Mouse (Mus musculus) E14TG2a.4 (cell line): ENCODE results near the gene Gdap1l1.

Experiments used
- H3K27me3 ChIP-seq: 2 replicates; pipeline ENCODE4 v1.6.1; 2014; ENCODE audit warnings: low read length, control low read depth; ENCODE audit not compliant: insufficient read depth
- H3K36me3 ChIP-seq: 2 replicates; pipeline ENCODE4 v1.6.1; 2014; ENCODE audit warnings: low read length, control low read depth; ENCODE audit not compliant: insufficient read depth
- H3K4me1 ChIP-seq: replicated peaks from 2 replicates; pipeline ENCODE4 v1.6.1; 2014; ENCODE audit warnings: low read depth, low read length, control low read depth
- H3K4me3 ChIP-seq: replicated peaks from 2 replicates; pipeline ENCODE4 v1.5.1; 2014; ENCODE audit warnings: mild to moderate bottlenecking, low read length
- H3K9me3 ChIP-seq: 2 replicates; pipeline ENCODE4 v1.6.1; 2014; ENCODE audit warnings: low read length, control low read depth
- CTCF ChIP-seq: conservative IDR thresholded peaks from 2 replicates; pipeline ENCODE4 v1.5.1; 2014; ENCODE audit warnings: low read length
- NANOG ChIP-seq: IDR thresholded peaks from 2 replicates; pipeline ENCODE4 v1.6.1; 2014; ENCODE audit warnings: borderline replicate concordance, low read length, mixed read lengths
- POU5F1 ChIP-seq: IDR thresholded peaks from 2 replicates; pipeline ENCODE4 v1.6.1; 2014; ENCODE audit warnings: low read length, borderline replicate concordance

The Gdap1l1 gene

DNA sequence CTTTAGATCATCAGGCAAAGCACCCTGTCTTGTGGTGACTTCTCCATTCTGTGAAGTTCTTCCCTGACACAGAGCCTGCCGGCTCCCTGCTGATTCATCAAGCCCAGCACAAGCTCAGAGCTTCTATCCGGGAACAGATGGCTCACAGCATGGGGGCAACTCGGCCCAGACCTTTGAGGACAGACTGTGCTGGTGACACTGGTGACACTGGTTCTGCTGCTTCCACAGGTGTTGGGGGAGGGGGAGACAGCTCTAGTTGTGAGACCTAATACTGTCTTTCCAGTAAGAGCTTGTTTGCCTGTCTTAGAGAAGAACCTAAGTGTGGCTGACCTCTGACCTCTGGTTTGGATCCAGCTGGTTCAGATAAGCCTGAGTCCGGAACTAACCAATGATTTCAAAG, 4.3 kb upstream of the Gdap1l1 start:
- TF ChIP-seq CTCF (no peak), POU5F1 (no peak), NANOG (no peak)
- Histone ChIP-seq H3K36me3 (no peaks in the 10 kb centered on the region), H3K4me1 (peaks cover 65% of the 10 kb centered on the region), H3K4me3 (0 out of 2 replicates have a peak overlapping the region, but pooled peaks have one; percentile 37), H3K27me3 (peaks cover 9% of the 10 kb centered on the region), H3K9me3 (no peaks in the 10 kb centered on the region)

DNA sequence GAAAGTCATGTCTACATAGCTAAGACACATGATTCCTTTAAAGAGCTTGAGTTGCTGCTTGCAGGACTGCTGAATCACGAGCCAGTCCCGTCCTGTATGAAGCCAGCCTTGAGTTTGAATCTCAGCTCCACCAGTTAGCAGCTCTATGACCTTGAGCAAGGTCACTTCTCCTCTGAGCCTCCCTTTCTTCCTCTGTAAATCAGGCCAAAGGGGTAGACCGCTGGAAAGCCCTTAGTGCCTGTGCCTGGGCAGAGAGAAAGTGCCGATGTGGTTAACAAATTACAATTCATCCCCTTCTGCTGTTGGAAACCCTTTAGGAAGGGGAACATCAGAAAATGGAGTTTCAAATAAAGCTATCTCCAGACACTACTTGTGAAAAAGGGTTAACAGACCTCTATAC, 476 bp upstream of the Gdap1l1 start:
- peak overlapping the region; percentile 81 for H3K4me3 ChIP-seq
- peaks cover 15% of the 10 kb centered on the region for H3K27me3 ChIP-seq
- TF ChIP-seq POU5F1 = no peak
- no peak for TF ChIP-seq NANOG
- TF ChIP-seq CTCF = no peak
- H3K36me3 ChIP-seq = no peaks in the 10 kb centered on the region
- no peaks in the 10 kb centered on the region for H3K9me3 ChIP-seq
- peaks cover 43% of the 10 kb centered on the region for H3K4me1 ChIP-seq

GRCm38 (mm10) chr2:163438619-163439451, 559 bp downstream of the Gdap1l1 start:
- peaks cover 41% of the 10 kb centered on the region for H3K4me1 ChIP-seq
- H3K4me3 ChIP-seq = peak overlapping the region; percentile 81
- H3K27me3 ChIP-seq = peaks cover 15% of the 10 kb centered on the region
- no peak for TF ChIP-seq CTCF
- TF ChIP-seq POU5F1 = no peak
- TF ChIP-seq NANOG = no peak
- H3K9me3 ChIP-seq = no peaks in the 10 kb centered on the region
- H3K36me3 ChIP-seq = no peaks in the 10 kb centered on the region

DNA sequence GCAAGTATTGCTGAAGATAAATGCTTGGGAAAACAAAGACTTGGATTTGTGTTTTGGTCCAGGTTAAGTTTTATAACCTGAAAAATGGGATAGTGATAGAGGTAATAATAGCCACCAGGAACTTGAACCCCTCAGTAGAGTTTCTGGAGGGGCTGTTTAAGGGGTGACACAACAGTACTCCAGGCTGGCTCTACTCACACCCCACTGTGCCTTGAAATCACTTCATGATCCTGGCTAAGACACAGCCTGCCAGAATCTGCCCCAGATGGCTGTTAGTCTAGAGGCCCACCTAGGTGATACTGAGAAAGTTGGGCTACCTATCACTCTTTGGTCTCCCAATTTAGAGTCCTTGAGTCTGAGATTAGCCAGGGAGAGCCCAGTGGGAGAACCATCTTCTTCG, 1.2 kb downstream of the Gdap1l1 start:
- H3K36me3 ChIP-seq = no peaks in the 10 kb centered on the region
- no peak for TF ChIP-seq POU5F1
- no peak for TF ChIP-seq CTCF
- no peak for TF ChIP-seq NANOG
- H3K27me3 ChIP-seq = peaks cover 15% of the 10 kb centered on the region
- peaks cover 41% of the 10 kb centered on the region for H3K4me1 ChIP-seq
- no peak overlapping the region for H3K4me3 ChIP-seq
- no peaks in the 10 kb centered on the region for H3K9me3 ChIP-seq

DNA sequence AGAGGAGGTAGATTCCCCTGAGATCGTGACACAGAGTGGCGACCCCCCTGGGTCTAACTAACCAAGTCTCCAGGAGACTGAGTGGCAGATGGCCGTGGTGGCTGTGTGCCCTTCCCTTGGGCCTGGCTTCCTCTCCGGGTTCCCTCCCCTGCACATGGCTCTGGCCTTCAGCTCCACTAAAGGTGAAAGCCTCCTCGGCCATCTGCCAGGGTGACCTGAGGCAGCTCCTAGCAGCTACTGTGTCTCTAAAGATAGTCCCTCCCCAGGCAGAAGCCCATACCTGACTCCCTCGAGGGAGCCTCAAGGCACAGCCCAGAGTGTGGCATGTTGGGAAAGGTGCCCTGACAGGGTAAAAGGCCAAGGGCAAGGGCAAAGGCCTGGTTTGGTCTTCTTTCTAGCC, 5.3 kb downstream of the Gdap1l1 start:
- Histone ChIP-seq H3K4me1 (peaks cover 45% of the 10 kb centered on the region), H3K27me3 (peaks cover 10% of the 10 kb centered on the region), H3K9me3 (no peaks in the 10 kb centered on the region), H3K4me3 (peak overlapping the region; percentile 43), H3K36me3 (no peaks in the 10 kb centered on the region)
- no peak for TF ChIP-seq POU5F1

GRCm38 (mm10) chr2:163444017-163444416, 5.7 kb downstream of the Gdap1l1 start:
- peaks cover 40% of the 10 kb centered on the region for H3K4me1 ChIP-seq

GRCm38 (mm10) chr2:163447375-163447774, 9.1 kb downstream of the Gdap1l1 start:
- H3K27me3 ChIP-seq = peaks cover 5% of the 10 kb centered on the region
- H3K4me1 ChIP-seq = peaks cover 50% of the 10 kb centered on the region
- no peak overlapping the region for H3K4me3 ChIP-seq
- no peak for TF ChIP-seq CTCF
- no peaks in the 10 kb centered on the region for H3K9me3 ChIP-seq
- H3K36me3 ChIP-seq = no peaks in the 10 kb centered on the region

More at GRCm38 (mm10) chr2:163444017-163444416, 5.7 kb downstream of the Gdap1l1 start:
- Histone ChIP-seq H3K4me3 (peak overlapping the region; percentile 43), H3K27me3 (0 out of 2 replicates have a peak, but pooled peaks cover 6% of the 10 kb centered on the region), H3K9me3 (no peaks in the 10 kb centered on the region), H3K36me3 (no peaks in the 10 kb centered on the region)
- TF ChIP-seq POU5F1 (no peak), CTCF (no peak), NANOG (no peak)

DNA sequence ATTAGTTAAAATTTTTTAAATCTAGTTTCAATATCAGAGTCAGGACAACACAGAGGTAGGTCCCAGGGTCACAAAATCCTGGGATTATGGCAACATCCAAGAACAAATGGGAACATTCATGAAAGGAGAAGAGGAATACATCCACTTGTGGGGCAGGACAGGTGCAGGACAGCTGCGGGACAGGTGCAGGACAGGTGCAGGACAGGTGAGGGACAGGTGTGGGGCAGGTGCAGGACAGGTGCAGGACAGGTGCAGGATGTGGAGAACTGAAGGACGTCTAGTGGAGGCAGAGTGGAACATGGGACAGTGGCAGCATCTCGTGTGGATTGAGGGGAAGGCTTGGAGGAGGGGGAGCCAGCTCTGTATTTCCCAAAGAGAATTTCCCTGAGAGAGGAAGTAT, 11.0 kb downstream of the Gdap1l1 start:
- H3K27me3 ChIP-seq = peaks cover 5% of the 10 kb centered on the region
- H3K4me1 ChIP-seq = peaks cover 57% of the 10 kb centered on the region
- no peak overlapping the region for H3K4me3 ChIP-seq
- no peaks in the 10 kb centered on the region for H3K9me3 ChIP-seq
- TF ChIP-seq CTCF (no peak), NANOG (no peak), POU5F1 (no peak)
- H3K36me3 ChIP-seq = no peaks in the 10 kb centered on the region

DNA sequence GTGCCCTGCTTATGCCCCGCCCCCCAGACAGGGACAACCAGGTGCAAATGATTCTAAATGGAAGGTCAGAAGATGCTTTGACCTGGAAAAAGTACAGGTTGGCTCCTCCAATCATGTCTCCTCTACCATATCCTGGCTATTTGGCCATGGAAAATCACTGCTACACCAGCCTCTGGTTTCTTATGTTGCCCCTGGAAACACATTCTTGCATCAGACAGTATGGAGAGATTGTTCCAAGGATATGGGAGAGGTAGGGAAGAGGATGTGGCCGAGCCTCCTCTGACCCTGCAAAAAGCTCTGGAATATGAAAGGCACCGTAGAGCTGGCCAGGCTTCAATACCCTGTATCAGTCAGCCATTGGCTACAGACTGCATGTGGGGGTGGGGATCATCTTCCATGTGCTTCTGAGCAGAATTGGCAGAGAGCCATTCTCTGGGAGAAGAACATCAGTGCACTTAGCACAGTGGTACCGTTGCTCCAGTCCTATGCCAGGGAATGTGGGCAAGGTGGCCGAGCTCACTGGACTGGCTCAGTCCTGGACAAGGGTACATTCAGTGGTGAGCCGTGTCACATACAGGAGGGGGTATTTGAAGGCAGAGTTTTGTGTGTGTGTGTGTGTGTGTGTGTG, 12.5 kb downstream of the Gdap1l1 start:
- Histone ChIP-seq H3K27me3 (peaks cover 5% of the 10 kb centered on the region), H3K4me3 (no peak overlapping the region), H3K36me3 (no peaks in the 10 kb centered on the region), H3K4me1 (peaks cover 64% of the 10 kb centered on the region), H3K9me3 (no peaks in the 10 kb centered on the region)
- TF ChIP-seq NANOG (no peak), POU5F1 (no peak), CTCF (no peak)
